Mouse (Mus musculus): ENCODE data around the gene Fam208a. TPM values are rescaled to one million over a fixed set of nuclear protein-coding genes. Genes with fewer than 3 reads are reported as not detected.

Fam208a gene
- polyA plus RNA-seq, 1 experiment from 2014 or later, result 14.6 TPM

GRCm38 (mm10) chr14:27391776-27392308, 36.8 kb upstream of the Fam208a start:
- TF ChIP-seq CTCF (IDR thresholded peaks at IDR 0.05; ENCODE audit: low read depth), result no peak
- ATAC-seq (ENCODE audit: insufficient read depth), result no peak
- Histone ChIP-seq H3K4me2 (no peak overlapping the region), H3K4me3 (ENCODE audit: low read depth, low read length) (no peak overlapping the region), H3K9ac (no peak overlapping the region), H3K36me3 (ENCODE audit: insufficient read depth) (no peaks in the 10 kb centered on the region), H3K27me3 (ENCODE audit: insufficient read depth, low read length) (no peaks in the 10 kb centered on the region), H3K9me3 (ENCODE audit: low read depth, low read length) (no peaks in the 10 kb centered on the region), H3K27ac (ENCODE audit: low read depth) (no peak overlapping the region), H3K4me1 (ENCODE audit: insufficient read depth) (no peaks in the 10 kb centered on the region)
- DNase-seq, result no peak
- 67% methylated on average over 9 of the region's 9 CpGs for WGBS

- H3K4me3 ChIP-seq (ENCODE audit: low read depth, low read length), result no peak overlapping the region
- no peak overlapping the region for H3K9ac ChIP-seq
- no peak overlapping the region for H3K27ac ChIP-seq (ENCODE audit: low read depth)
- H3K4me2 ChIP-seq, result no peak overlapping the region
- no peak for ATAC-seq (ENCODE audit: insufficient read depth)
- H3K36me3 ChIP-seq (ENCODE audit: insufficient read depth), result no peaks in the 10 kb centered on the region
- no peaks in the 10 kb centered on the region for H3K4me1 ChIP-seq (ENCODE audit: insufficient read depth)
- 91% methylated on average over 2 of the region's 2 CpGs for WGBS
- no peaks in the 10 kb centered on the region for H3K9me3 ChIP-seq (ENCODE audit: low read depth, low read length)
- TF ChIP-seq CTCF (IDR thresholded peaks at IDR 0.05; ENCODE audit: low read depth), result no peak
- no peak for DNase-seq
- H3K27me3 ChIP-seq (ENCODE audit: insufficient read depth, low read length), result no peaks in the 10 kb centered on the region
Observed at GRCm38 (mm10) chr14:27392660-27393059, 36.0 kb upstream of the Fam208a start.

GRCm38 (mm10) chr14:27393806-27394205, 34.8 kb upstream of the Fam208a start:
- TF ChIP-seq CTCF (IDR thresholded peaks at IDR 0.05; ENCODE audit: low read depth), result no peak
- H3K4me1 ChIP-seq (ENCODE audit: insufficient read depth), result no peaks in the 10 kb centered on the region
- WGBS, result 45% methylated on average over 10 of the region's 10 CpGs

GRCm38 (mm10) chr14:27396424-27396823, 32.2 kb upstream of the Fam208a start:
- H3K4me2 ChIP-seq, result no peak overlapping the region
- no peaks in the 10 kb centered on the region for H3K27me3 ChIP-seq (ENCODE audit: insufficient read depth, low read length)
- no peak overlapping the region for H3K9ac ChIP-seq
- WGBS, result 66% methylated on average over 7 of the region's 7 CpGs
- no peak overlapping the region for H3K4me3 ChIP-seq (ENCODE audit: low read depth, low read length)
- ATAC-seq (ENCODE audit: insufficient read depth) (no peak), DNase-seq (no peak)
- H3K27ac ChIP-seq (ENCODE audit: low read depth), result no peak overlapping the region
- H3K9me3 ChIP-seq (ENCODE audit: low read depth, low read length), result no peaks in the 10 kb centered on the region
- no peaks in the 10 kb centered on the region for H3K4me1 ChIP-seq (ENCODE audit: insufficient read depth)
- no peak for TF ChIP-seq CTCF (IDR thresholded peaks at IDR 0.05; ENCODE audit: low read depth)
- H3K36me3 ChIP-seq (ENCODE audit: insufficient read depth), result no peaks in the 10 kb centered on the region

More at GRCm38 (mm10) chr14:27393806-27394205, 34.8 kb upstream of the Fam208a start:
- Histone ChIP-seq H3K9ac (no peak overlapping the region), H3K27me3 (ENCODE audit: insufficient read depth, low read length) (no peaks in the 10 kb centered on the region), H3K4me3 (ENCODE audit: low read depth, low read length) (no peak overlapping the region), H3K9me3 (ENCODE audit: low read depth, low read length) (no peaks in the 10 kb centered on the region), H3K4me2 (no peak overlapping the region), H3K27ac (ENCODE audit: low read depth) (no peak overlapping the region), H3K36me3 (ENCODE audit: insufficient read depth) (no peaks in the 10 kb centered on the region)
- DNase-seq, result no peak
- no peak for ATAC-seq (ENCODE audit: insufficient read depth)

GRCm38 (mm10) chr14:27397526-27397925, 31.1 kb upstream of the Fam208a start:
- ATAC-seq (ENCODE audit: insufficient read depth) (no peak), DNase-seq (no peak)
- TF ChIP-seq CTCF (IDR thresholded peaks at IDR 0.05; ENCODE audit: low read depth), result no peak
- Histone ChIP-seq H3K9ac (no peak overlapping the region), H3K4me3 (ENCODE audit: low read depth, low read length) (no peak overlapping the region), H3K27ac (ENCODE audit: low read depth) (no peak overlapping the region), H3K9me3 (ENCODE audit: low read depth, low read length) (no peaks in the 10 kb centered on the region), H3K4me1 (ENCODE audit: insufficient read depth) (no peaks in the 10 kb centered on the region), H3K27me3 (ENCODE audit: insufficient read depth, low read length) (no peaks in the 10 kb centered on the region), H3K4me2 (no peak overlapping the region), H3K36me3 (ENCODE audit: insufficient read depth) (no peaks in the 10 kb centered on the region)
- 86% methylated on average over 6 of the region's 6 CpGs for WGBS

- ATAC-seq (ENCODE audit: insufficient read depth) (peak; percentile 41; the same call in 1 of the 2 replicates), DNase-seq (peak; percentile 31)
- no peak overlapping the region for H3K4me3 ChIP-seq (ENCODE audit: low read depth, low read length)
Observed at GRCm38 (mm10) chr14:27400495-27400894, 28.1 kb upstream of the Fam208a start.

GRCm38 (mm10) chr14:27401717-27402278, 26.8 kb upstream of the Fam208a start:
- peak; percentile 70; the same call in 1 of the 2 replicates for ATAC-seq (ENCODE audit: insufficient read depth)
- no peak for TF ChIP-seq CTCF (IDR thresholded peaks at IDR 0.05; ENCODE audit: low read depth)
- Histone ChIP-seq H3K4me1 (ENCODE audit: insufficient read depth) (no peaks in the 10 kb centered on the region), H3K36me3 (ENCODE audit: insufficient read depth) (no peaks in the 10 kb centered on the region), H3K9ac (no peak overlapping the region), H3K27me3 (ENCODE audit: insufficient read depth, low read length) (no peaks in the 10 kb centered on the region), H3K4me2 (no peak overlapping the region), H3K9me3 (ENCODE audit: low read depth, low read length) (no peaks in the 10 kb centered on the region), H3K27ac (ENCODE audit: low read depth) (peak overlapping the region; percentile 75), H3K4me3 (ENCODE audit: low read depth, low read length) (no peak overlapping the region)
- peak; percentile 38 for DNase-seq
- 34% methylated on average over 12 of the region's 12 CpGs for WGBS

More at GRCm38 (mm10) chr14:27400495-27400894, 28.1 kb upstream of the Fam208a start:
- Histone ChIP-seq H3K4me1 (ENCODE audit: insufficient read depth) (no peaks in the 10 kb centered on the region), H3K27me3 (ENCODE audit: insufficient read depth, low read length) (no peaks in the 10 kb centered on the region), H3K9me3 (ENCODE audit: low read depth, low read length) (no peaks in the 10 kb centered on the region), H3K4me2 (no peak overlapping the region), H3K9ac (no peak overlapping the region), H3K36me3 (ENCODE audit: insufficient read depth) (no peaks in the 10 kb centered on the region), H3K27ac (ENCODE audit: low read depth) (no peak overlapping the region)
- no peak for TF ChIP-seq CTCF (IDR thresholded peaks at IDR 0.05; ENCODE audit: low read depth)
- WGBS, result 65% methylated on average over 6 of the region's 6 CpGs

Data from lung, embryonic 14.5 days (tissue).